ENCODE assay signal across 15 mouse cellular contexts in genomic region chr5:107978289-107979035, GRCm38 (mm10). TPM values are rescaled to one million over a fixed set of nuclear protein-coding genes. Genes with fewer than 3 reads are reported as not detected.
DNase-seq lines count a peak whose midpoint lies in the region; ATAC-seq and TF ChIP-seq lines count a peak whose summit lies in the region.
"Had no signal": no experiment of that assay in that cellular context is flagged by ENCODE, and none has a peak within 500 bp of the region (broad histone marks: within the 10 kb centered on the region; RNA-seq: fewer than 3 reads in every experiment).

No protein-coding gene starts in this region.

- WGBS in lung, adult 2 months = 72% methylated on average over 6 of the region's 6 CpGs
- 72% methylated on average over 6 of the region's 6 CpGs for WGBS in intestine, embryonic 15.5 days

- H3K9ac ChIP-seq in intestine, embryonic 15.5 days = no peak overlapping the region
- H3K9ac ChIP-seq: lung, embryonic 15.5 days; midbrain, embryonic 12.5 days had no signal

- DNase-seq in lung, adult 2 months = peak; percentile 6
- no peak for DNase-seq in lung, adult 18-20 months
- peak; percentile 84 for DNase-seq in MEL-GATA-1-ER (ENCODE audit: extremely low read depth, low read depth)
- peak; percentile 40 for DNase-seq in thymus, postnatal 0 days (ENCODE audit: low spot score)
- DNase-seq in ovary, postnatal 36 days (ENCODE audit: low spot score) = no peak
- DNase-seq in right cerebral cortex, postnatal 36 days (ENCODE audit: low spot score in 2 of 2) = no peak
- DNase-seq: cerebellum, postnatal 10 days; heart, adult 2 months; heart, postnatal 36 days; kidney, adult 18-20 months had no signal

- ATAC-seq in intestine, embryonic 15.5 days = peak; percentile 75
- ATAC-seq in erythroblast, adult 5-6 weeks (replicated peaks; ENCODE audit: low FRiP score, poor library complexity, severe bottlenecking) = no peak

- no peak for TF ChIP-seq CTCF in lung, adult 2 months (IDR thresholded peaks at IDR 0.05; ENCODE audit: insufficient read depth, low read length)

- no peaks in the 10 kb centered on the region for H3K36me3 ChIP-seq in intestine, embryonic 15.5 days
- H3K36me3 ChIP-seq: limb, embryonic 10.5 days; lung, embryonic 15.5 days; midbrain, embryonic 12.5 days had no signal

- H3K27ac ChIP-seq in intestine, embryonic 15.5 days = no peak overlapping the region
- H3K27ac ChIP-seq: heart, adult 2 months; limb, embryonic 10.5 days; lung, embryonic 15.5 days; midbrain, embryonic 12.5 days had no signal

- H3K4me1 ChIP-seq in lung, adult 2 months (ENCODE audit: control insufficient read depth, insufficient read depth, low read length) = peaks cover 3% of the 10 kb centered on the region; the same call in 1 of the 2 replicates
- H3K4me1 ChIP-seq in intestine, embryonic 15.5 days (replicated peaks) = peaks cover 6% of the 10 kb centered on the region
- H3K4me1 ChIP-seq: midbrain, embryonic 12.5 days had no signal

- no peaks in the 10 kb centered on the region for H3K9me3 ChIP-seq in intestine, embryonic 15.5 days
- H3K9me3 ChIP-seq: limb, embryonic 10.5 days; lung, embryonic 15.5 days; midbrain, embryonic 12.5 days had no signal

- H3K4me3 ChIP-seq in lung, adult 2 months (replicated peaks; ENCODE audit: extremely low read depth, low read depth, low read length) = no peak overlapping the region
- H3K4me3 ChIP-seq in intestine, embryonic 15.5 days (replicated peaks) = no peak overlapping the region
- H3K4me3 ChIP-seq: heart, adult 2 months; limb, embryonic 10.5 days; lung, embryonic 15.5 days; midbrain, embryonic 12.5 days had no signal

- H3K4me2 ChIP-seq in intestine, embryonic 15.5 days (replicated peaks) = no peak overlapping the region
- H3K4me2 ChIP-seq: lung, embryonic 15.5 days; midbrain, embryonic 12.5 days had no signal

- no peak for TF ChIP-seq POLR2A in lung, adult 2 months (IDR thresholded peaks at IDR 0.05; ENCODE audit: borderline replicate concordance, extremely low read depth, low read depth, low read length)

- no peaks in the 10 kb centered on the region for H3K27me3 ChIP-seq in intestine, embryonic 15.5 days (replicated peaks)
- H3K27me3 ChIP-seq: lung, embryonic 15.5 days; midbrain, embryonic 12.5 days had no signal

RNA-seq across cellular contexts. Expression of gene Fam69a, which starts 8.4 kb away (rescaled TPM):
- polyA plus RNA-seq in lung, adult 2 months (2012; rRNA removed) = 1.6 and 4.4 TPM in 2 replicates
- polyA plus RNA-seq in intestine, embryonic 15.5 days (2015; fragmentation: Nextera tagmentation; extraction: Ambion mirVana) = 18.4 and 20.9 TPM in 2 replicates
- 36.8 and 38.3 TPM in 2 replicates for polyA plus RNA-seq in thymus, postnatal 0 days (2015; fragmentation: Nextera tagmentation; extraction: Ambion mirVana)
- 7.9 and 19.0 TPM in 2 replicates for total RNA-seq in erythroblast, adult 5-6 weeks (2015; ENCODE audit: low replicate concordance)
- total RNA-seq in erythroblast, adult 5-6 weeks (2017; ENCODE audit: low replicate concordance) = 3.6 and 7.2 TPM in 2 replicates

Comparison
In these comparisons a context has a peak if more than half of its experiments do, and no peak if none do; other contexts are left out.
1. DNase-seq: peak in lung, adult 2 months (single experiment), MEL-GATA-1-ER (single experiment) and thymus, postnatal 0 days (single experiment); none in lung, adult 18-20 months (0 of 2), ovary, postnatal 36 days (single experiment) and right cerebral cortex, postnatal 36 days (0 of 2).